Mouse (Mus musculus): Measurements from ENCODE around the gene Mink1. TPM values are rescaled to one million over a fixed set of nuclear protein-coding genes. Genes with fewer than 3 reads are reported as not detected.
A peak's percentile ranks its signal among the peaks of the same experiment; 100 is the strongest.
"Not testable (repeated sequence)": the region's sequence is repeated elsewhere in the genome, so short reads cannot be mapped to it uniquely, and the experiment has no call there.

Gene Mink1
- total RNA-seq, 2 experiments from 2014 or later = 45.8 to 49.6 TPM

GRCm38 (mm10) chr11:70551526-70551925 lies 11.2 kb upstream of the Mink1 start:
- DNase-seq (ENCODE audit: low spot score in 2 of 2) = no peak

GRCm38 (mm10) chr11:70553940-70554339 lies 8.7 kb upstream of the Mink1 start:
- DNase-seq (ENCODE audit: low spot score in 2 of 2) = no peak

- no peak for DNase-seq (ENCODE audit: low spot score in 2 of 2)
Measured at GRCm38 (mm10) chr11:70557545-70557944, 5.1 kb upstream of the Mink1 start.

- DNase-seq (ENCODE audit: low spot score in 2 of 2) = no peak
Measured at GRCm38 (mm10) chr11:70561937-70562286, 769 bp upstream of the Mink1 start.

- no peak for DNase-seq (ENCODE audit: low spot score in 2 of 2)
Measured at GRCm38 (mm10) chr11:70562995-70563469, 351 bp downstream of the Mink1 start.

GRCm38 (mm10) chr11:70563470-70564275 lies 992 bp downstream of the Mink1 start:
- DNase-seq (ENCODE audit: low spot score in 2 of 2) = peak in 1 of 2 experiments; percentile 26

- no peak for DNase-seq (ENCODE audit: low spot score in 2 of 2)
Measured at GRCm38 (mm10) chr11:70564276-70564873, 1.7 kb downstream of the Mink1 start.

GRCm38 (mm10) chr11:70566586-70566985 lies 3.9 kb downstream of the Mink1 start:
- no peak for DNase-seq (ENCODE audit: low spot score in 2 of 2)

- not testable (repeated sequence) for DNase-seq (ENCODE audit: low spot score in 2 of 2)
Measured at GRCm38 (mm10) chr11:70570614-70571013, 7.9 kb downstream of the Mink1 start.

- DNase-seq (ENCODE audit: low spot score in 2 of 2) = no peak
Measured at GRCm38 (mm10) chr11:70571641-70572040, 9.0 kb downstream of the Mink1 start.

- DNase-seq (ENCODE audit: low spot score in 2 of 2) = no peak
Measured at GRCm38 (mm10) chr11:70572348-70572902, 9.7 kb downstream of the Mink1 start.

- DNase-seq (ENCODE audit: low spot score in 2 of 2) = no peak
Measured at GRCm38 (mm10) chr11:70573872-70574271, 11.2 kb downstream of the Mink1 start.

- DNase-seq (ENCODE audit: low spot score in 2 of 2) = no peak
Measured at GRCm38 (mm10) chr11:70577201-70577600, 14.5 kb downstream of the Mink1 start.

- no peak for DNase-seq (ENCODE audit: low spot score in 2 of 2)
Measured at GRCm38 (mm10) chr11:70578962-70579361, 16.3 kb downstream of the Mink1 start.

GRCm38 (mm10) chr11:70579710-70580357 lies 17.2 kb downstream of the Mink1 start:
- DNase-seq (ENCODE audit: low spot score in 2 of 2) = no peak

- DNase-seq (ENCODE audit: low spot score in 2 of 2) = no peak
Measured at GRCm38 (mm10) chr11:70580358-70580720, 17.7 kb downstream of the Mink1 start.

- no peak for DNase-seq (ENCODE audit: low spot score in 2 of 2)
Measured at GRCm38 (mm10) chr11:70580921-70581320, 18.2 kb downstream of the Mink1 start.

- DNase-seq (ENCODE audit: low spot score in 2 of 2) = no peak
Measured at GRCm38 (mm10) chr11:70582196-70582595, 19.5 kb downstream of the Mink1 start.

- no peak for DNase-seq (ENCODE audit: low spot score in 2 of 2)
Measured at GRCm38 (mm10) chr11:70583022-70583714, 20.5 kb downstream of the Mink1 start.

GRCm38 (mm10) chr11:70583775-70584174 lies 21.1 kb downstream of the Mink1 start:
- no peak for DNase-seq (ENCODE audit: low spot score in 2 of 2)

- DNase-seq (ENCODE audit: low spot score in 2 of 2) = peak in 1 of 2 experiments; percentile 38
Measured at GRCm38 (mm10) chr11:70585457-70585856, 22.8 kb downstream of the Mink1 start.
